Mouse (Mus musculus) left cerebral cortex, postnatal 14 days (tissue): Measurements from ENCODE around the gene Tmem132d. TPM values are rescaled to one million over a fixed set of nuclear protein-coding genes. Genes with fewer than 3 reads are reported as not detected.
"Not testable (repeated sequence)": the region's sequence is repeated elsewhere in the genome, so short reads cannot be mapped to it uniquely, and the experiment has no call there.

ENCODE experiments used
- DNase-seq, 2 experiments: peaks; one replicate each; pipeline ENCODE4 v3.0.0; 2021 to 2022; ENCODE audit warnings: low spot score in 2 of 2, mixed read lengths in 1 of 2
- intact Hi-C: fragments of 180-260 bp; cut with DNase I; formaldehyde crosslinking; loops from one replicate; pipeline ENCODE4 v1.15.1; 2025
- total RNA-seq, 2 experiments: library from RNA; stranded (reverse); gene quantifications; 2 replicates each; pipeline ENCODE4 v1.2.3; 2021

The Tmem132d gene
- total RNA-seq, 2 experiments from 2014 or later = 42.1 to 47.8 TPM

DNA sequence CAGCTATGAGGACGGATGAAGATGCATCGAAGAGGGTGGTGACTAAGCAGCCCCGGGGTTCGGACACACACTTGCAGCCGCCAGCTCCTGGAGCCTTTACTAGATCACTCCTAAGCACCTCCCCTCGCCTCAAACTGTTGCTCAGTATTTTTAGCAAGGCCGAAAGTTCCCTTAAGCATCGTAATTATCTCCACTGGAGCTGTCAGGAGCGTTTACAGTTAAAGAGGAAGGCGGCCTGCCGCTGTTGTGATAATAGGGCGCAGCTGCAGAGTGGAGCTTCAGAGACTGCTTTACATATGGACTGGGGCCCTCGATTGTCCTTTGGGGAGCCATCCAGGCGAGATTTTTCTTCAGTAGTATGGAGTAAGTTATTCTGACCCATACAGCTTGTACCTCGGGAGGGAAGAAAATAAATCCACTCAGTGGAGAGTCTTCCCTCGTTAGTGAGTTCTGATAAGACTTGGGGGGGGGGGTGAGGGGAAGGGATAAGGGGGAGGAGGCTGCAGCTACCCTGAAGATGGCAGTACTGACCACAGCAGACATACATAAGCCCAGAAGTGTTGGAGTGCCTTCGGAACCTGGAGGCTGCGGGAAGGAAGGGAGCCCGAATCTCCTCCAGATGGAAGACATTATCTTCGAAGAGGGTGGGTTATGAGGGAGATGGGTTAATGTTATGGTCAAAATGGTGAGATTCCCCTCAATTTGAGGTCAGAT is 681.5 kb downstream of the Tmem132d start:
- peak in 1 of 2 experiments; percentile 19 for DNase-seq
- intact Hi-C loops = no loop called here

- DNase-seq, intact Hi-C loops: not testable (repeated sequence)
These were observed 683.3 kb downstream of the Tmem132d start for GRCm38 (mm10) chr5:127749540-127749939.

- DNase-seq = peak; percentile 59 to 72
- intact Hi-C loops = no loop called here
These were observed 691.5 kb downstream of the Tmem132d start for GRCm38 (mm10) chr5:127741331-127741730.

Other genes starting within 250 kb of the Tmem132d start
- gene Fzd10, start 167.8 kb upstream of the Tmem132d start, total RNA-seq = 1 to 10 TPM; 6.3 to 9.5 TPM